In genomic region chr3:104729270-104729839, GRCm38 (mm10) we compare ENCODE assay signal across 21 mouse cellular contexts. TPM values are rescaled to one million over a fixed set of nuclear protein-coding genes. Genes with fewer than 3 reads are reported as not detected.
"Had no signal": no experiment of that assay in that cellular context is flagged by ENCODE, and none has a peak within 500 bp of the region (broad histone marks: within the 10 kb centered on the region; RNA-seq: fewer than 3 reads in every experiment).

No protein-coding gene starts in this region.

- H3K9me3 ChIP-seq: lung, embryonic 15.5 days; midbrain, embryonic 15.5 days; neural tube, embryonic 12.5 days; stomach, embryonic 15.5 days had no signal

- H3K27me3 ChIP-seq: lung, embryonic 15.5 days; midbrain, embryonic 13.5 days; midbrain, embryonic 15.5 days; neural tube, embryonic 12.5 days; stomach, embryonic 15.5 days had no signal

- H3K27ac ChIP-seq: lung, embryonic 15.5 days; macrophage; midbrain, embryonic 13.5 days; midbrain, embryonic 15.5 days; neural tube, embryonic 12.5 days; stomach, embryonic 15.5 days; stomach, postnatal 0 days had no signal

- ATAC-seq: liver, postnatal 0 days; lung, postnatal 0 days; midbrain, embryonic 13.5 days; midbrain, embryonic 15.5 days had no signal

- H3K9ac ChIP-seq: liver, postnatal 0 days; lung, embryonic 15.5 days; midbrain, embryonic 13.5 days; midbrain, embryonic 15.5 days; neural tube, embryonic 12.5 days; stomach, embryonic 15.5 days had no signal

- DNase-seq: liver, postnatal 0 days; lung, adult 2 months; lung, postnatal 14 days; lung, postnatal 36 days; right cerebral cortex, postnatal 14 days; thymus, adult 2 months; thymus, postnatal 25 days; thymus, postnatal 4 days had no signal

- H3K36me3 ChIP-seq: lung, embryonic 15.5 days; midbrain, embryonic 13.5 days; midbrain, embryonic 15.5 days; neural tube, embryonic 12.5 days; stomach, embryonic 15.5 days had no signal

- H3K4me1 ChIP-seq: lung, embryonic 15.5 days; midbrain, embryonic 13.5 days; midbrain, embryonic 15.5 days; neural tube, embryonic 12.5 days; stomach, embryonic 15.5 days had no signal

- H3K4me2 ChIP-seq: lung, embryonic 15.5 days; midbrain, embryonic 11.5 days; midbrain, embryonic 13.5 days; midbrain, embryonic 15.5 days; neural tube, embryonic 12.5 days; stomach, embryonic 15.5 days had no signal

- H3K4me3 ChIP-seq: lung, embryonic 15.5 days; megakaryocyte, embryonic 14.5 days; midbrain, embryonic 13.5 days; midbrain, embryonic 15.5 days; neural tube, embryonic 12.5 days; stomach, embryonic 15.5 days had no signal

RNA-seq across cellular contexts. Expression of gene Ppm1j, which starts 51.5 kb away (rescaled TPM):
- total RNA-seq: neutrophil, adult 5-6 weeks had no signal

RNA-seq across cellular contexts. Expression of gene Fam19a3, which starts 52.3 kb away (rescaled TPM):
- total RNA-seq: neutrophil, adult 5-6 weeks had no signal
- polyA plus RNA-seq: liver, postnatal 0 days; macrophage; midbrain, embryonic 11.5 days; midbrain, embryonic 13.5 days; midbrain, postnatal 0 days; neural tube, embryonic 12.5 days; neural tube, embryonic 14.5 days; stomach, postnatal 0 days had no signal
